Mouse (Mus musculus): ENCODE results near the gene Golt1b.

DNA sequence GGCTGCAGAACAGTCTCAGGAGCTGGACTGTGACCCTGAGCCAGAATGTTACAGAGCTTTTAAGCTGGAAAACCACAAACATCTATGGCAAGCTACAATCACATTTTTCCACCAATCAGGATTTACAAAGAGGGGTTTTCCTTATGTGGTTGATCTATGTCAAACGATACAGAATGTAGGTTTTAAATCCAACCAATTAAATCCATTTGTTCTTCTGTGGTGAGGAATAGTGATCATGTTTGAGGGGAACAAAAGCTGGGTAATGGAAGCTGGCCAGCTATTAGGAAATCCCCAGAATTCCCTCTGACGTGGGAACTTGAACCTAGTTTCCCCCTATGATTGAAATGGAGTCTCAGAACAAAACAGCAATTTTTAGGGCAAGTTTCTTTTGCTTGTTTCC lies 48.1 kb upstream of the Golt1b start:
- TF ChIP-seq POLR2A (IDR thresholded peaks at IDR 0.05; ENCODE audit: extremely low read depth, insufficient read depth, low read length) = no peak
- TF ChIP-seq CTCF (IDR thresholded peaks at IDR 0.05; ENCODE audit: extremely low read depth, insufficient read depth, low read length) = no peak
